Mouse (Mus musculus) embryonic facial prominence, embryonic 12.5 days (tissue): ENCODE measurements around the gene Tmem123. TPM values are rescaled to one million over a fixed set of nuclear protein-coding genes. Genes with fewer than 3 reads are reported as not detected.
A peak's percentile ranks its signal among the peaks of the same experiment; 100 is the strongest.

Source experiments
- ATAC-seq: fragments of 200-750 bp; cut with Nextera tagmentation; 2 replicates; pipeline ENCODE4 v1.8.0; 2017; ENCODE audit not compliant: insufficient number of reproducible peaks, insufficient read depth, low FRiP score, low TSS enrichment
- H3K27ac ChIP-seq: fragments of 300-500 bp; sonication (generic); 2 replicates; pipeline ENCODE4 v1.5.1; 2016; ENCODE audit warnings: mild to moderate bottlenecking
- H3K27me3 ChIP-seq: fragments of 300-500 bp; sonication (generic); 2 replicates; pipeline ENCODE4 v1.6.1; 2016; ENCODE audit warnings: mild to moderate bottlenecking, moderate library complexity
- H3K36me3 ChIP-seq: fragments of 300-500 bp; sonication (generic); 2 replicates; pipeline ENCODE4 v1.6.1; 2016; ENCODE audit warnings: mild to moderate bottlenecking
- H3K4me1 ChIP-seq: fragments of 300-500 bp; sonication (generic); 2 replicates; pipeline ENCODE4 v1.6.1; 2016
- H3K4me2 ChIP-seq: fragments of 300-500 bp; sonication (generic); replicated peaks from 2 replicates; pipeline ENCODE4 v1.6.1; 2016; ENCODE audit warnings: mild to moderate bottlenecking, moderate library complexity
- H3K4me3 ChIP-seq: fragments of 300-500 bp; sonication (generic); 2 replicates; pipeline ENCODE4 v1.5.1; 2016; ENCODE audit warnings: mild to moderate bottlenecking
- H3K9ac ChIP-seq: fragments of 300-500 bp; sonication (generic); 2 replicates; pipeline ENCODE4 v1.6.1; 2016; ENCODE audit warnings: mild to moderate bottlenecking, moderate library complexity
- H3K9me3 ChIP-seq: fragments of 300-500 bp; sonication (generic); 2 replicates; pipeline ENCODE4 v1.6.1; 2016; ENCODE audit warnings: mild to moderate bottlenecking, moderate library complexity
- WGBS: fragments of 180-500 bp; shearing (Covaris S2); methylation state at CpG from one replicate; pipeline ENCODE4 v1.1.7; 2016; 5-methylcytosine and 5-hydroxymethylcytosine counted together
- microRNA-seq: library from miRNA; unstranded; fragments of <30 nt; microRNA quantifications from one replicate; pipeline ENCODE4, GENCODE M21; 2017
- polyA plus RNA-seq: library from polyadenylated mRNA; unstranded; fragments of >200 nt; fragmentation: Nextera tagmentation; extraction: Ambion mirVana; gene quantifications from 2 replicates; pipeline ENCODE4 v1.2.1, GENCODE M21; 2016

The Tmem123 gene
- polyA plus RNA-seq, 1 experiment from 2014 or later, result 79.7 TPM

GRCm38 (mm10) chr9:7833421-7833820 is 69.6 kb downstream of the Tmem123 start:
- Histone ChIP-seq H3K9ac (no peak overlapping the region), H3K27me3 (no peaks in the 10 kb centered on the region), H3K4me3 (no peak overlapping the region), H3K27ac (no peak overlapping the region), H3K36me3 (peaks cover 16% of the 10 kb centered on the region; the same call in 1 of the 2 replicates), H3K4me2 (0 out of 2 replicates have a peak overlapping the region, but pooled peaks have one; percentile 17), H3K4me1 (peaks cover 16% of the 10 kb centered on the region; the same call in 1 of the 2 replicates), H3K9me3 (no peaks in the 10 kb centered on the region)
- ATAC-seq, result no peak
- whole genome bisulfite sequencing, result 86% methylated on average over 6 of the region's 6 CpGs

- Histone ChIP-seq H3K4me2 (peak overlapping the region; percentile 42; the same call in 1 of the 2 replicates), H3K36me3 (peaks cover 16% of the 10 kb centered on the region; the same call in 1 of the 2 replicates), H3K27ac (no peak overlapping the region), H3K9ac (no peak overlapping the region), H3K27me3 (no peaks in the 10 kb centered on the region), H3K9me3 (no peaks in the 10 kb centered on the region), H3K4me3 (no peak overlapping the region), H3K4me1 (peaks cover 14% of the 10 kb centered on the region; the same call in 1 of the 2 replicates)
- no peak for ATAC-seq
- 85% methylated on average over 1 of the region's 1 CpGs for WGBS
Observed at GRCm38 (mm10) chr9:7835302-7835701, 71.5 kb downstream of the Tmem123 start.

GRCm38 (mm10) chr9:7836331-7836730 is 72.5 kb downstream of the Tmem123 start:
- Histone ChIP-seq H3K9ac (peak overlapping the region; percentile 76), H3K9me3 (no peaks in the 10 kb centered on the region), H3K4me3 (peak overlapping the region; percentile 61), H3K27me3 (no peaks in the 10 kb centered on the region), H3K27ac (peak overlapping the region; percentile 99), H3K36me3 (peaks cover 16% of the 10 kb centered on the region; the same call in 1 of the 2 replicates), H3K4me2 (peak overlapping the region; percentile 61), H3K4me1 (peaks cover 14% of the 10 kb centered on the region; the same call in 1 of the 2 replicates)
- under 1% methylated on average over 16 of the region's 16 CpGs for WGBS
- ATAC-seq, result peak; percentile 67; the same call in 1 of the 2 replicates

- Histone ChIP-seq H3K9ac (peak within 1 kb of the TSS; percentile 82), H3K9me3 (no peaks in the 10 kb centered on the region), H3K4me3 (peak within 1 kb of the TSS; percentile 61), H3K36me3 (peaks cover 16% of the 10 kb centered on the region; the same call in 1 of the 2 replicates), H3K4me1 (peaks cover 14% of the 10 kb centered on the region; the same call in 1 of the 2 replicates), H3K4me2 (peak within 1 kb of the TSS; percentile 61), H3K27me3 (no peaks in the 10 kb centered on the region), H3K27ac (peak within 1 kb of the TSS; percentile 99)
- ATAC-seq, result peak; percentile 95
- WGBS, result under 1% methylated on average over 68 of the region's 68 CpGs
Observed at GRCm38 (mm10) chr9:7836905-7837805, 73.3 kb downstream of the Tmem123 start, which contains the start of gene Birc2. TSS of gene Birc2 (minus strand) at chr9:7837064.

GRCm38 (mm10) chr9:7837806-7838440 is 74.1 kb downstream of the Tmem123 start:
- peaks cover 10% of the 10 kb centered on the region; the same call in 1 of the 2 replicates for H3K4me1 ChIP-seq
- WGBS, result 13% methylated on average over 14 of the region's 14 CpGs
- no peak for ATAC-seq
- H3K36me3 ChIP-seq, result peaks cover 12% of the 10 kb centered on the region; the same call in 1 of the 2 replicates
- peak overlapping the region; percentile 82 for H3K9ac ChIP-seq
- H3K27ac ChIP-seq, result peak overlapping the region; percentile 99
- no peaks in the 10 kb centered on the region for H3K9me3 ChIP-seq
- H3K27me3 ChIP-seq, result no peaks in the 10 kb centered on the region
- H3K4me2 ChIP-seq, result peak overlapping the region; percentile 61
- H3K4me3 ChIP-seq, result peak overlapping the region; percentile 61

GRCm38 (mm10) chr9:7841221-7841620 is 77.4 kb downstream of the Tmem123 start:
- Histone ChIP-seq H3K4me1 (no peaks in the 10 kb centered on the region), H3K9me3 (no peaks in the 10 kb centered on the region), H3K9ac (no peak overlapping the region), H3K4me3 (no peak overlapping the region), H3K27ac (no peak overlapping the region), H3K27me3 (no peaks in the 10 kb centered on the region), H3K36me3 (no peaks in the 10 kb centered on the region), H3K4me2 (no peak overlapping the region)
- ATAC-seq, result no peak
- WGBS, result 70% methylated on average over 6 of the region's 6 CpGs

Small RNAs within 50 kb of the gene (microRNA-seq; reads per million reads assigned to microRNA genes)
- 8.3 reads per million, percentile 25 among the genes with 10 or more reads in this experiment for gene Mir5618

Other genes with a start within 250 kb of the Tmem123 start
- 0.24 and 0.55 TPM in 2 replicates for gene Mmp8, start 205.6 kb upstream of the Tmem123 start, polyA plus RNA-seq
- gene Mmp27, start 192.6 kb upstream of the Tmem123 start, polyA plus RNA-seq, result not detected in 2 replicates
- not detected in 2 replicates for gene Mmp20, start 135.8 kb upstream of the Tmem123 start, polyA plus RNA-seq
- not detected in 2 replicates for gene Mmp7, start 72.0 kb upstream of the Tmem123 start, polyA plus RNA-seq
- 43.2 and 47.1 TPM in 2 replicates for gene Birc2, start 73.0 kb downstream of the Tmem123 start, polyA plus RNA-seq
- gene Birc3, start 109.1 kb downstream of the Tmem123 start, polyA plus RNA-seq, result 8.7 and 8.8 TPM in 2 replicates
- 66.6 and 67.6 TPM in 2 replicates for gene Yap1, start 240.6 kb downstream of the Tmem123 start, polyA plus RNA-seq